Mouse (Mus musculus): ENCODE measurements around the gene Foxd3.

DNA sequence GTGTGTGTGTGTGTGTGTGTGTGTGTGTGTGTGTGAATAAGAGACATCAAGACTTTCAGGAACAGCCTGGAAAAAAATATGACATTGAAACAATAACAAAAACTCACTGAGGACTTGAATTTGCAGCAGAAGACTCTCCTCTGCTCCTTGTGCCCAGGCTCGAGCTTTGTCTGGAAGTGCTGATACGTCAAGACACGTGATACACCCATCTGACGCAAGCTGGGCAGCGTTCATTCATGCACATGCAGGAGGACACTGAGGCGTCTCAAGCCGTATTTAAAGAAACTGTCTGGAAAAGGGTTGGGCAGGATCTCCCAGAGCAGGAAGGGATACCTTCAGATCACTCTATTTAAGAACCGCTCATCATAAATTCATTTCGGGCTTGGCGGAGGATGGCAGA lies 43.9 kb upstream of the Foxd3 start:
- TF ChIP-seq CTCF (IDR thresholded peaks at IDR 0.05; ENCODE audit: extremely low read depth, insufficient read depth, low read length), result no peak
- no peak for TF ChIP-seq POLR2A (IDR thresholded peaks at IDR 0.05; ENCODE audit: extremely low read depth, insufficient read depth, low read length)
